Mouse (Mus musculus) spleen, adult 12 weeks (tissue): Measurements from ENCODE around the gene Tmem104.

Source experiments
- DNase-seq: peaks from one replicate; pipeline ENCODE4 v3.0.0; 2022; ENCODE audit warnings: low spot score

Tmem104 gene

GRCm38 (mm10) chr11:115231168-115231915 lies 44.1 kb downstream of the Tmem104 start:
- DNase-seq, result peak; percentile 19

- DNase-seq, result no peak
Observed at GRCm38 (mm10) chr11:115231924-115232323, 44.6 kb downstream of the Tmem104 start.

- DNase-seq, result no peak
Observed at GRCm38 (mm10) chr11:115232889-115233288, 45.6 kb downstream of the Tmem104 start.

- DNase-seq, result no peak
Observed at GRCm38 (mm10) chr11:115233526-115234290, 46.4 kb downstream of the Tmem104 start.

- DNase-seq, result no peak
Observed at GRCm38 (mm10) chr11:115234320-115235044, 47.2 kb downstream of the Tmem104 start.

- DNase-seq, result no peak
Observed at GRCm38 (mm10) chr11:115236570-115236969, 49.3 kb downstream of the Tmem104 start.

- no peak for DNase-seq
Observed at GRCm38 (mm10) chr11:115241402-115241801, 54.1 kb downstream of the Tmem104 start.

GRCm38 (mm10) chr11:115242746-115243145 lies 55.5 kb downstream of the Tmem104 start:
- no peak for DNase-seq

- DNase-seq, result no peak
Observed at GRCm38 (mm10) chr11:115243783-115244182, 56.5 kb downstream of the Tmem104 start.

- DNase-seq, result no peak
Observed at GRCm38 (mm10) chr11:115244840-115245239, 57.6 kb downstream of the Tmem104 start.

- DNase-seq, result no peak
Observed at GRCm38 (mm10) chr11:115246386-115246785, 59.1 kb downstream of the Tmem104 start.

- no peak for DNase-seq
Observed at GRCm38 (mm10) chr11:115247240-115247639, 60.0 kb downstream of the Tmem104 start.

GRCm38 (mm10) chr11:115247945-115248344 lies 60.7 kb downstream of the Tmem104 start:
- no peak for DNase-seq

- DNase-seq, result no peak
Observed at GRCm38 (mm10) chr11:115249721-115250404, 62.6 kb downstream of the Tmem104 start.

- DNase-seq, result no peak
Observed at GRCm38 (mm10) chr11:115250405-115251090, 63.3 kb downstream of the Tmem104 start.

- DNase-seq, result no peak
Observed at GRCm38 (mm10) chr11:115251258-115251657, 64.0 kb downstream of the Tmem104 start.

GRCm38 (mm10) chr11:115257775-115258510 lies 70.7 kb downstream of the Tmem104 start:
- DNase-seq, result no peak

- DNase-seq, result no peak
Observed at GRCm38 (mm10) chr11:115259134-115259533, 71.8 kb downstream of the Tmem104 start.

- no peak for DNase-seq
Observed at GRCm38 (mm10) chr11:115262954-115263353, 75.7 kb downstream of the Tmem104 start.

- DNase-seq, result no peak
Observed at GRCm38 (mm10) chr11:115264136-115264861, 77.0 kb downstream of the Tmem104 start.
